Mouse (Mus musculus) left cerebral cortex, postnatal 36 days (tissue): ENCODE results near the gene Ccdc151. TPM values are rescaled to one million over a fixed set of nuclear protein-coding genes. Genes with fewer than 3 reads are reported as not detected.

Experiments used
- total RNA-seq, 2 experiments: library from RNA; stranded (reverse); gene quantifications; 2 replicates each; pipeline ENCODE4 v1.2.3; 2021

Ccdc151 gene
- total RNA-seq, 2 experiments from 2014 or later = 6.8 to 10.0 TPM

Other genes starting within 250 kb of the Ccdc151 start
- 1 to 10 TPM; 1.5 TPM for gene Spc24, start 242.3 kb downstream of the Ccdc151 start, total RNA-seq
- gene Kank2, start 203.9 kb downstream of the Ccdc151 start, total RNA-seq = 1 to 10 TPM; 6.5 to 8.4 TPM
- gene Angptl8, start 167.1 kb downstream of the Ccdc151 start, total RNA-seq = not detected
- gene Dock6, start 150.0 kb downstream of the Ccdc151 start, total RNA-seq = 10 to 100 TPM; 11.4 to 18.8 TPM
- 10 to 100 TPM; 13.5 to 16.1 TPM for gene Rab3d, start 84.4 kb downstream of the Ccdc151 start, total RNA-seq
- 10 to 100 TPM; 13.0 to 20.1 TPM for gene Ccdc159, start 75.2 kb downstream of the Ccdc151 start, total RNA-seq
- gene Tmem205, start 75.1 kb downstream of the Ccdc151 start, total RNA-seq = 10 to 100 TPM; 32.8 to 38.5 TPM
- gene Plppr2, start 65.6 kb downstream of the Ccdc151 start, total RNA-seq = 100 to 1,000 TPM; 193 to 201 TPM
- 10 to 100 TPM; 14.8 to 15.2 TPM for gene Swsap1, start 46.9 kb downstream of the Ccdc151 start, total RNA-seq
- gene Epor, start 39.1 kb downstream of the Ccdc151 start, total RNA-seq = 10 to 100 TPM in 1 of 2 experiments, 1 to 10 TPM in 1; 7.7 to 11.6 TPM
- gene Rgl3, start 13.2 kb downstream of the Ccdc151 start, total RNA-seq = 1 to 10 TPM; 1.7 to 2.5 TPM
- gene Prkcsh, start 172 bp upstream of the Ccdc151 start, total RNA-seq = 10 to 100 TPM; 92.6 to 98.6 TPM
- 100 to 1,000 TPM; 155 to 158 TPM for gene Elavl3, start 49.4 kb upstream of the Ccdc151 start, total RNA-seq
- gene Gm49318, start 68.6 kb upstream of the Ccdc151 start, total RNA-seq = 1 to 10 TPM; 3.0 to 5.5 TPM
- gene Zfp653, start 68.7 kb upstream of the Ccdc151 start, total RNA-seq = 10 to 100 TPM; 18.7 to 22.8 TPM
- gene Ecsit, start 82.8 kb upstream of the Ccdc151 start, total RNA-seq = 10 to 100 TPM; 42.3 to 48.2 TPM
- gene Cnn1, start 96.6 kb upstream of the Ccdc151 start, total RNA-seq = under 1 TPM; 0.44 to 0.93 TPM
- gene Elof1, start 114.5 kb upstream of the Ccdc151 start, total RNA-seq = 10 to 100 TPM; 58.8 to 75.1 TPM
- under 1 TPM in 1 of 2 experiments, not detected in 1; 0.62 TPM for gene Acp5, start 133.1 kb upstream of the Ccdc151 start, total RNA-seq
- 10 to 100 TPM; 45.7 to 46.6 TPM for gene Pigyl, start 154.2 kb upstream of the Ccdc151 start, total RNA-seq
- not detected for gene Zfp872, start 185.5 kb upstream of the Ccdc151 start, total RNA-seq
- 10 to 100 TPM; 19.1 to 23.6 TPM for gene Zfp809, start 223.1 kb upstream of the Ccdc151 start, total RNA-seq